In the genomic region with DNA sequence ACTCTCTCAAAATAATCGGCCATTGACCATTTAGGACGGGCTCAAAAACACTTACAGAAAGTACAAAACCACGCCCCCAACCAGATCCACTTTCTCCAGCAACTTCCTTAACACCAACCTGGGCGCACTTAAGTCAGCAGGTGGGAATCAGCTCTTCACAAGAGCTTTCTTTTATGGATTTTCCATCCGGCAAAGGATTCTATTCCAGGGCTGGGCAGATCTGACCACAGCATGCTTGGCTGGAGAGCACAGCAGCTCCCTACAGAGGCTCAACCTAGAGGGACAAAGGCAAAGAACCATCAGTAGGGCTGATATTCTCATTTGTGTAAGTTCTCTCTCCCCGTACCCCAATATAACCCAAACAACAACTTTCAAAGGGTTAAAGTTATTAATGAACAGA, we compare ENCODE assay signal across 16 mouse cellular contexts.
A peak's percentile ranks its signal among the peaks of the same experiment; 100 is the strongest.
DNase-seq lines count a peak whose midpoint lies in the region; ATAC-seq and TF ChIP-seq lines count a peak whose summit lies in the region.
"Had no signal": no experiment of that assay in that cellular context is flagged by ENCODE, and none has a peak within 500 bp of the region (broad histone marks: within the 10 kb centered on the region; RNA-seq: fewer than 3 reads in every experiment).

No protein-coding gene starts in this region.

- no peaks in the 10 kb centered on the region for H3K36me3 ChIP-seq in kidney, adult 2 months (ENCODE audit: control insufficient read depth, insufficient read depth, low read length)
- H3K36me3 ChIP-seq in kidney, embryonic 16.5 days (ENCODE audit: insufficient read depth, low read length) = 0 out of 2 replicates have a peak, but pooled peaks cover 3% of the 10 kb centered on the region
- peaks cover 2% of the 10 kb centered on the region; the same call in 1 of the 2 replicates for H3K36me3 ChIP-seq in embryonic facial prominence, embryonic 14.5 days (ENCODE audit: control insufficient read depth, insufficient read depth, low read length)
- H3K36me3 ChIP-seq: forebrain, embryonic 12.5 days had no signal

- no peak overlapping the region for H3K9ac ChIP-seq in kidney, embryonic 16.5 days (replicated peaks; ENCODE audit: low read length)
- no peak overlapping the region for H3K9ac ChIP-seq in embryonic facial prominence, embryonic 14.5 days (ENCODE audit: low read depth, low read length)
- H3K9ac ChIP-seq: forebrain, embryonic 12.5 days; neural tube, embryonic 12.5 days had no signal

- no peak for TF ChIP-seq CTCF in kidney, adult 2 months (conservative IDR thresholded peaks at IDR 0.05; ENCODE audit: insufficient read depth, insufficient read length, low read depth, low read length)

- H3K4me2 ChIP-seq in kidney, embryonic 16.5 days (replicated peaks; ENCODE audit: low read depth, low read length) = no peak overlapping the region
- H3K4me2 ChIP-seq in embryonic facial prominence, embryonic 14.5 days (ENCODE audit: low read depth, low read length) = peak overlapping the region; percentile 24
- H3K4me2 ChIP-seq: forebrain, embryonic 12.5 days; liver, embryonic 11.5 days; neural tube, embryonic 12.5 days had no signal

- no peaks in the 10 kb centered on the region for H3K27me3 ChIP-seq in kidney, adult 2 months (replicated peaks; ENCODE audit: control insufficient read depth, insufficient read depth, low read length)
- no peaks in the 10 kb centered on the region for H3K27me3 ChIP-seq in kidney, embryonic 16.5 days (ENCODE audit: insufficient read depth, low read length)
- H3K27me3 ChIP-seq in embryonic facial prominence, embryonic 14.5 days (replicated peaks; ENCODE audit: control insufficient read depth, insufficient read depth, low read length) = no peaks in the 10 kb centered on the region
- H3K27me3 ChIP-seq: CH12.LX; forebrain, embryonic 12.5 days; neural tube, embryonic 12.5 days had no signal

- DNase-seq in kidney, adult 2 months = no peak
- peak; percentile 31 for DNase-seq in lung, postnatal 25 days (ENCODE audit: low spot score)
- no peak for DNase-seq in lung, postnatal 14 days
- no peak for DNase-seq in embryonic facial prominence, embryonic 14.5 days (ENCODE audit: low spot score)
- no peak for DNase-seq in spleen, postnatal 10 days (ENCODE audit: low spot score in 2 of 2)
- DNase-seq in testis, postnatal 10 days (ENCODE audit: low spot score) = no peak
- DNase-seq: cerebellum, postnatal 10 days; heart, postnatal 10 days; kidney, adult 18-20 months had no signal

- H3K27ac ChIP-seq in kidney, adult 2 months (ENCODE audit: insufficient read depth, low read depth, low read length) = peak overlapping the region; percentile 82
- no peak overlapping the region for H3K27ac ChIP-seq in kidney, embryonic 16.5 days (ENCODE audit: low read length)
- H3K27ac ChIP-seq in embryonic facial prominence, embryonic 14.5 days (replicated peaks; ENCODE audit: low read depth, low read length) = peak overlapping the region; percentile 90
- H3K27ac ChIP-seq: forebrain, embryonic 12.5 days; neural tube, embryonic 12.5 days had no signal

- H3K9me3 ChIP-seq in kidney, embryonic 16.5 days (ENCODE audit: low read length) = 0 out of 2 replicates have a peak, but pooled peaks cover 2% of the 10 kb centered on the region
- peaks cover 5% of the 10 kb centered on the region; the same call in 1 of the 2 replicates for H3K9me3 ChIP-seq in embryonic facial prominence, embryonic 14.5 days (ENCODE audit: control insufficient read depth, low read length)
- H3K9me3 ChIP-seq: forebrain, embryonic 12.5 days had no signal

- no peak for ATAC-seq in kidney, embryonic 16.5 days (ENCODE audit: low FRiP score, low TSS enrichment)
- no peak for ATAC-seq in embryonic facial prominence, embryonic 14.5 days (ENCODE audit: low read depth)
- ATAC-seq: hindbrain, embryonic 16.5 days; midbrain, embryonic 16.5 days had no signal

- WGBS in kidney, adult 2 months = 72% methylated on average over 6 of the region's 6 CpGs
- WGBS in kidney, embryonic 16.5 days = 79% methylated on average over 6 of the region's 6 CpGs
- WGBS in embryonic facial prominence, embryonic 14.5 days = 61% methylated on average over 6 of the region's 6 CpGs

- TF ChIP-seq POLR2A in kidney, adult 2 months (IDR thresholded peaks at IDR 0.05; ENCODE audit: low read depth, low read length) = no peak

- no peak overlapping the region for H3K4me3 ChIP-seq in kidney, adult 2 months (ENCODE audit: insufficient read depth, low read depth, low read length)
- no peak overlapping the region for H3K4me3 ChIP-seq in kidney, embryonic 16.5 days (ENCODE audit: low read length)
- H3K4me3 ChIP-seq in embryonic facial prominence, embryonic 14.5 days (ENCODE audit: low read depth, low read length) = no peak overlapping the region
- H3K4me3 ChIP-seq: forebrain, embryonic 12.5 days; neural tube, embryonic 12.5 days had no signal

- peaks cover 26% of the 10 kb centered on the region for H3K4me1 ChIP-seq in kidney, adult 2 months (ENCODE audit: control insufficient read depth, insufficient read depth, low read length)
- peaks cover 24% of the 10 kb centered on the region for H3K4me1 ChIP-seq in kidney, embryonic 16.5 days (ENCODE audit: insufficient read depth, low read length)
- H3K4me1 ChIP-seq in embryonic facial prominence, embryonic 14.5 days (ENCODE audit: control insufficient read depth, insufficient read depth, low read length) = peaks cover 49% of the 10 kb centered on the region
